Mouse (Mus musculus): Measurements from ENCODE around the gene Coq8a. TPM values are rescaled to one million over a fixed set of nuclear protein-coding genes. Genes with fewer than 3 reads are reported as not detected.

Gene Coq8a
- polyA plus RNA-seq, 1 experiment: 13.2 TPM

GRCm38 (mm10) chr1:180161160-180161559 lies 38.2 kb downstream of the Coq8a start:
- WGBS: 80% methylated on average over 3 of the region's 3 CpGs
- Histone ChIP-seq H3K27me3 (ENCODE audit: control insufficient read depth, insufficient read depth, low read length) (no peaks in the 10 kb centered on the region), H3K4me3 (ENCODE audit: low read depth, low read length) (no peak overlapping the region), H3K4me1 (ENCODE audit: control insufficient read depth, insufficient read depth, insufficient read length, low read length) (no peaks in the 10 kb centered on the region), H3K36me3 (ENCODE audit: control insufficient read depth, insufficient read depth, low read length) (peaks cover 8% of the 10 kb centered on the region), H3K27ac (ENCODE audit: insufficient read depth, low read depth, low read length) (no peak overlapping the region)
- no peak for TF ChIP-seq CTCF (IDR thresholded peaks at IDR 0.05; ENCODE audit: extremely low read depth, insufficient read length, insufficient replicate concordance, low read depth, low read length)
- TF ChIP-seq POLR2A (IDR thresholded peaks at IDR 0.05; ENCODE audit: low read depth, low read length): no peak

GRCm38 (mm10) chr1:180160545-180160944 lies 38.9 kb downstream of the Coq8a start:
- no peaks in the 10 kb centered on the region for H3K27me3 ChIP-seq (ENCODE audit: control insufficient read depth, insufficient read depth, low read length)
- TF ChIP-seq POLR2A (IDR thresholded peaks at IDR 0.05; ENCODE audit: low read depth, low read length): no peak
- no peak for TF ChIP-seq CTCF (IDR thresholded peaks at IDR 0.05; ENCODE audit: extremely low read depth, insufficient read length, insufficient replicate concordance, low read depth, low read length)
- no peak overlapping the region for H3K4me3 ChIP-seq (ENCODE audit: low read depth, low read length)
- no peak overlapping the region for H3K27ac ChIP-seq (ENCODE audit: insufficient read depth, low read depth, low read length)
- 83% methylated on average over 2 of the region's 2 CpGs for WGBS
- H3K36me3 ChIP-seq (ENCODE audit: control insufficient read depth, insufficient read depth, low read length): peaks cover 5% of the 10 kb centered on the region
- H3K4me1 ChIP-seq (ENCODE audit: control insufficient read depth, insufficient read depth, insufficient read length, low read length): no peaks in the 10 kb centered on the region

- Histone ChIP-seq H3K27ac (ENCODE audit: insufficient read depth, low read depth, low read length) (no peak overlapping the region), H3K36me3 (ENCODE audit: control insufficient read depth, insufficient read depth, low read length) (peaks cover 2% of the 10 kb centered on the region; the same call in 1 of the 2 replicates), H3K27me3 (ENCODE audit: control insufficient read depth, insufficient read depth, low read length) (no peaks in the 10 kb centered on the region), H3K4me3 (ENCODE audit: low read depth, low read length) (no peak overlapping the region), H3K4me1 (ENCODE audit: control insufficient read depth, insufficient read depth, insufficient read length, low read length) (no peaks in the 10 kb centered on the region)
- no peak for TF ChIP-seq POLR2A (IDR thresholded peaks at IDR 0.05; ENCODE audit: low read depth, low read length)
- no peak for TF ChIP-seq CTCF (IDR thresholded peaks at IDR 0.05; ENCODE audit: extremely low read depth, insufficient read length, insufficient replicate concordance, low read depth, low read length)
- 46% methylated on average over 2 of the region's 2 CpGs for whole genome bisulfite sequencing
Observed at GRCm38 (mm10) chr1:180158648-180159047, 40.8 kb downstream of the Coq8a start.

- TF ChIP-seq POLR2A (IDR thresholded peaks at IDR 0.05; ENCODE audit: low read depth, low read length): no peak
- TF ChIP-seq CTCF (IDR thresholded peaks at IDR 0.05; ENCODE audit: extremely low read depth, insufficient read length, insufficient replicate concordance, low read depth, low read length): no peak
- H3K4me1 ChIP-seq (ENCODE audit: control insufficient read depth, insufficient read depth, insufficient read length, low read length): no peaks in the 10 kb centered on the region
- 89% methylated on average over 8 of the region's 8 CpGs for WGBS
Observed at GRCm38 (mm10) chr1:180151191-180151590, 48.2 kb downstream of the Coq8a start.

GRCm38 (mm10) chr1:180148563-180148962 lies 50.8 kb downstream of the Coq8a start:
- Histone ChIP-seq H3K4me1 (ENCODE audit: control insufficient read depth, insufficient read depth, insufficient read length, low read length) (no peaks in the 10 kb centered on the region), H3K27ac (ENCODE audit: insufficient read depth, low read depth, low read length) (no peak overlapping the region), H3K4me3 (ENCODE audit: low read depth, low read length) (no peak overlapping the region), H3K36me3 (ENCODE audit: control insufficient read depth, insufficient read depth, low read length) (peaks cover 9% of the 10 kb centered on the region), H3K27me3 (ENCODE audit: control insufficient read depth, insufficient read depth, low read length) (no peaks in the 10 kb centered on the region)
- TF ChIP-seq POLR2A (IDR thresholded peaks at IDR 0.05; ENCODE audit: low read depth, low read length) (no peak), CTCF (IDR thresholded peaks at IDR 0.05; ENCODE audit: extremely low read depth, insufficient read length, insufficient replicate concordance, low read depth, low read length) (no peak)
- 89% methylated on average over 4 of the region's 4 CpGs for WGBS

More at GRCm38 (mm10) chr1:180151191-180151590, 48.2 kb downstream of the Coq8a start:
- H3K27ac ChIP-seq (ENCODE audit: insufficient read depth, low read depth, low read length): no peak overlapping the region
- H3K4me3 ChIP-seq (ENCODE audit: low read depth, low read length): no peak overlapping the region
- H3K27me3 ChIP-seq (ENCODE audit: control insufficient read depth, insufficient read depth, low read length): no peaks in the 10 kb centered on the region
- peaks cover 7% of the 10 kb centered on the region; the same call in 1 of the 2 replicates for H3K36me3 ChIP-seq (ENCODE audit: control insufficient read depth, insufficient read depth, low read length)

- Histone ChIP-seq H3K27ac (ENCODE audit: insufficient read depth, low read depth, low read length) (no peak overlapping the region), H3K4me3 (ENCODE audit: low read depth, low read length) (no peak overlapping the region), H3K4me1 (ENCODE audit: control insufficient read depth, insufficient read depth, insufficient read length, low read length) (no peaks in the 10 kb centered on the region), H3K27me3 (ENCODE audit: control insufficient read depth, insufficient read depth, low read length) (no peaks in the 10 kb centered on the region), H3K36me3 (ENCODE audit: control insufficient read depth, insufficient read depth, low read length) (peaks cover 9% of the 10 kb centered on the region)
- 87% methylated on average over 4 of the region's 4 CpGs for WGBS
- TF ChIP-seq POLR2A (IDR thresholded peaks at IDR 0.05; ENCODE audit: low read depth, low read length) (no peak), CTCF (IDR thresholded peaks at IDR 0.05; ENCODE audit: extremely low read depth, insufficient read length, insufficient replicate concordance, low read depth, low read length) (no peak)
Observed at GRCm38 (mm10) chr1:180148036-180148435, 51.4 kb downstream of the Coq8a start.

GRCm38 (mm10) chr1:180140970-180141369 lies 58.4 kb downstream of the Coq8a start:
- peaks cover 15% of the 10 kb centered on the region for H3K36me3 ChIP-seq (ENCODE audit: control insufficient read depth, insufficient read depth, low read length)
- no peak for TF ChIP-seq POLR2A (IDR thresholded peaks at IDR 0.05; ENCODE audit: low read depth, low read length)
- no peak for TF ChIP-seq CTCF (IDR thresholded peaks at IDR 0.05; ENCODE audit: extremely low read depth, insufficient read length, insufficient replicate concordance, low read depth, low read length)
- no peaks in the 10 kb centered on the region for H3K4me1 ChIP-seq (ENCODE audit: control insufficient read depth, insufficient read depth, insufficient read length, low read length)
- no peak overlapping the region for H3K4me3 ChIP-seq (ENCODE audit: low read depth, low read length)
- 94% methylated on average over 2 of the region's 2 CpGs for WGBS
- no peak overlapping the region for H3K27ac ChIP-seq (ENCODE audit: insufficient read depth, low read depth, low read length)
- no peaks in the 10 kb centered on the region for H3K27me3 ChIP-seq (ENCODE audit: control insufficient read depth, insufficient read depth, low read length)
